Mouse (Mus musculus) adrenal gland, postnatal 4 days (tissue): ENCODE measurements around the gene Cdcp1. TPM values are rescaled to one million over a fixed set of nuclear protein-coding genes. Genes with fewer than 3 reads are reported as not detected.

Experiments
- DNase-seq, 2 experiments: peaks; one replicate each; pipeline ENCODE4 v3.0.0; 2021 to 2022; ENCODE audit warnings: low spot score in 2 of 2, mixed read lengths in 2 of 2
- total RNA-seq, 2 experiments: library from RNA; stranded (reverse); gene quantifications; 2 replicates each; pipeline ENCODE4 v1.2.3; 2021

Gene Cdcp1
- total RNA-seq, 2 experiments from 2014 or later, result 0.73 to 2.6 TPM

DNA sequence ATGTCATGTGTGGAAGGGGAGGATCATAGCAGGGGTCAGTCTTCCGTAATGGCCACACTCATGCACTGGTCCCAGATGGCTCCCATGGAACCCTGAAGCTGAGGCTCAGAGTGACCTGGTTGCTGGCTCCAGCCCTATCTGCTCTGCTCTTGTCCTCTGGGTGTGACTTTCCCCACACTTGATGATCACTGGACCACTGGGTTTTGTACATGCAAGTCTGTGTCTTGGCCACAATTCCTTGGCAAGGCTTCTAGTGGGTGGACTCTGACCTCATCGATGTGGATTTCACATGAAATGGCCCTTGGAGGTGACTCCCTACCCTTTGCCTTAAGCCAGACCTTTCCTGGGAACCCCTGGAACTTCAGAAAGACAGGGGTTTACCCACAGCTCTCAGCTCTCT lies 62.7 kb downstream of the Cdcp1 start:
- no peak for DNase-seq

DNA sequence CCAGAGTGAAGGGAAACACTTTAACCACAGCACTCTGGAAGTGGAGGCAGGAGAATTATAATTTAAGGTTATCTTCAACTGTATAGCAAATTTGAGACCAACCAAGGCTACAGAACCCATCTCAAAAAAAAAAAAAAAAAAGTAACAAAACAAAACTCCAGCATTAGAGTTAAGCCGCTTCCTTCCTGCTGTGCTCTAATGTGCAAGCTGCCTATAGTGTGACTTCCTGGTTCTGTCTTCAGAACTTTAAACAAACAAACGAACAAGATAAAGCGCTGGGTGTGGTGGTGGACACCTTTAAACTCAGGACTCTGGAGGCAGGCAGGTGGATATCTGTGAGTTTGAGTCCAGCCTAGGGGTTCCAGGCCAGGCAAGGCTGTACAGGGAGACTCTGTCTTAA lies 63.8 kb downstream of the Cdcp1 start:
- DNase-seq, result no peak

DNA sequence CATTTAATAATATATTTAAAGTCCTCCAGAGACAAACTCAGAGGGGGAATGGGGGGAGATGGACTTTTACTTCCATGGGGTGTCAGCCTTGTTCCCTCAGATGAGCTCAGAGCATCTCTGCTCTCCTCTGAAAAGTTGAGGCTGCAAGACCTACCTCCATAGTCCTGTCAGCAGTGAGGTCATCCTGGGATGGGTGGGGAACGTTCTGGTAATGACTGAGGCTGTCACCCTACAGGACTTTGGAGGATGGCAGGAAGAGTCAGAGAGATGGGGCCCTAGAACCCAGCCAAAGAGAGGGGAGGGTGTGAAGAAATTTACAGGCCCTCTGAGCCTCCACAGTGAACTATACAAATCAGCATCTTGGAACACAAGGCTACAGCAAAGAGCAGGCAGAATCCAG lies 64.3 kb downstream of the Cdcp1 start:
- DNase-seq, result no peak

DNA sequence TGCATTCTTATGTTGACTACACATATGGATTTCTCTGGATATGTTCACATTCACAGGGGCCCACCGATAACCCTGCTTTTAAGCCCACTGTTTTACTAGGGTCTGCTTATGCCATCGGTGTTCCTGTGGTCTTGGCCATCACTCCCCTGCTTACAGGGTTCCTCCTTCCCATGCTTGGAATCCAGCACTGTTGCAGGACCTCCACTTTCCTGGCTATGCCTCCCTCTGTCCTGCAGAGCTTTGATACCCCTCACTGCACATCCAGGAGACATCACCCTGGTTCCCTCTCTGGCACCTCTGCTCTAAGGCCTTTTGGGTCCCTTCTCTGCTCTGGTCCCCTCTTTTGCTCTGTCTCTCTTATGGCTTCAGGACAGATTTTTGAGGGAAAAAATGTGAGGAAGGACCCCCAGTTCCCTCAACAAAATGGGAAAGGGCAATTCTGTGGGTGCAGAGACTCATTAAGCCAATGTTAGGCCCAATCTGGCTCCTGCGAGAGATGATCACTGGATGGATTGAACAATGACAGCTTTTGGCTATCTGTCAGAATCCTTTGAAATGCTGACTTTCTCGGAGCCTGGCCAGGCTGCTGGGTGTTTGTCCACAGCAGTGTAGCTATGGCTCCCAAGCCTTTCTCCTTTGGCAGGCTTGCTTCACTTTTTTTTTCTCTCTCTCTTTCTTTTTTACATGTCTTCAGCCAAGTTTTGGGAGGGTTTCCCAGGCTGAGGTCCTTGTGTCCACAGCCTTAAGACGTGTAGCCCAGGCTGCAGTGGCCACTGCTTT lies 65.4 kb downstream of the Cdcp1 start, which contains the start of gene Clec3b:
Gene Clec3b, plus strand, starts transcription at position 706 of the 780 bp plus-strand sequence.
- no peak for DNase-seq

DNA sequence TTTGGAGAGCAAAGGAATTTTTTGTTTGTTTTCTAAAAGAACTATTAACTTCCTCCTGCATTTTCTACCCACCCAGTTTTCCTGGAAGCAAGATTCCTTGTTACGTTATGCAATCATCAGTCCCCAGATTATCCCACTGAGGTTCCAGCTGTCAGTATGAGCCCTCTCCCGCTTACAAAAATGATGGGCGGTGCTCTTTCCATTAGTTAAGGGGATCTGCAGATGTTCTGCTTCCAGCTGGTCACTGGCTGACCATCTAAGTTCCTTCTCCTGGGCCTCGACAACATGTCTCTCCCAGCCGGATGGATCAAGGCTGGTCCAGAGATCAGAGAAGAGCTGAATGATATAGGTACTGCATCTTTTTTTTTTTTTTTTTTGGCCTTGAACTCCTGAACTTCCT lies 67.4 kb downstream of the Cdcp1 start:
- no peak for DNase-seq

DNA sequence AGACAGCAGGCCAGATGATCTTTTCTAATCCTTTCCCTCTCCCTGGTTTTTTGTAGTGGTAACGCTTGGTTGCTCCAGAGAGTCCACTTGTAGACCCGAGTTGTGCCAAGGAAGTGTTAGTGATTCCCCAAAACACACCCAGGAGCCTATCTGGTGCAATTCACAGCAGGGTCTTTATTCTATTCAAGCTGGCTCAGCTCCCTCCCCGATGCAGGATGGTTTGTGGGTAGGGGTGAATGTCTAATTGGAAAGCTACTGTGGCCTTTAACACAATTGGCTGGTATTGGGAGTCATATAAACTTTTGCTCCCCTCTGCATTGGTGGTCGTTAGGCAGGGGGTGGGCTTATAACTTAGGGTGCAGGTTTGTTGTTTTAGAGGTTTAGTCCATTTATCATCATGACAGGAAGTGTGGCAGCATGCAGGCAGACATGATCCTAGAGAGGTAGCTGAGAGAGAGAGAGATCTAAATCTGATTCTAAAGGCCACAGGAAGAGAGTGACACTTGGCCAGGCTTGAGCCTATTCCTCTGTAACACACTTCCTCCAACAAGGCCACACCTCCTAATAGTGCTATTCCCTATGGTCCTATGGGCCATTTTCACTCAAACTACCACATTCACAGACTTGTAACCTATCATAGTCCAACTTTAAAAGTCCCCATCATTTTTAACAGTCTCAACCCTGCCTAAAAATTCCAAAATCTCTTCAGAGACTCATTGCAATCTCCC lies 75.8 kb downstream of the Cdcp1 start:
- DNase-seq, result no peak

DNA sequence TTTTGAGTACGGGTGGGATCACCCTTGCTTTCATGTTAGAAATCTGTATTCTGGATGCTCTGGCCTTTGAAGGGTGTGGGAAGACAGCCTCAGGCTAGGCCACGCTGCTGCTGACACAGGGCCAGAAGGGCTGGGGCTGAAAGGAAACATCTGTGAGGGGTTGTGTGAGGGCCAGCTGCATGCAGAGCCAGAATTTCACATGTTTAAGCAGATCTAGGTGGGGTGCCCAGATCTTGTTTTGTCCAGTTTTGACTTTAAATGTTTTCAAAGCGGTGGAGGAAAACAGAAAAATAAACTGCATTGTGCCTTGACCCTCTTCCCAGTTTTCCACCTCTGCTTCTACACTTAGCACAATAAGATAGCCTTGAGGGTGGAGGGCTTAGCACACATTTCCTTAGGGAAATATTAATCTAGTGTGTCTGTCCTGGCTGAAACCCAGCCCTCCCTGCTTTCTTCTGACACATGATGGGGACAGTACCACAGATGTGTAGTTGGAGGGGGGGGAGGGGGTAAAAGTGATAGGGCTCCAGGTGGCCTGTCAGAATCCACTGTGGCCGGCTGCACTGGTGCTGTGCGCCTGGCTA lies 76.9 kb downstream of the Cdcp1 start:
- no peak for DNase-seq

DNA sequence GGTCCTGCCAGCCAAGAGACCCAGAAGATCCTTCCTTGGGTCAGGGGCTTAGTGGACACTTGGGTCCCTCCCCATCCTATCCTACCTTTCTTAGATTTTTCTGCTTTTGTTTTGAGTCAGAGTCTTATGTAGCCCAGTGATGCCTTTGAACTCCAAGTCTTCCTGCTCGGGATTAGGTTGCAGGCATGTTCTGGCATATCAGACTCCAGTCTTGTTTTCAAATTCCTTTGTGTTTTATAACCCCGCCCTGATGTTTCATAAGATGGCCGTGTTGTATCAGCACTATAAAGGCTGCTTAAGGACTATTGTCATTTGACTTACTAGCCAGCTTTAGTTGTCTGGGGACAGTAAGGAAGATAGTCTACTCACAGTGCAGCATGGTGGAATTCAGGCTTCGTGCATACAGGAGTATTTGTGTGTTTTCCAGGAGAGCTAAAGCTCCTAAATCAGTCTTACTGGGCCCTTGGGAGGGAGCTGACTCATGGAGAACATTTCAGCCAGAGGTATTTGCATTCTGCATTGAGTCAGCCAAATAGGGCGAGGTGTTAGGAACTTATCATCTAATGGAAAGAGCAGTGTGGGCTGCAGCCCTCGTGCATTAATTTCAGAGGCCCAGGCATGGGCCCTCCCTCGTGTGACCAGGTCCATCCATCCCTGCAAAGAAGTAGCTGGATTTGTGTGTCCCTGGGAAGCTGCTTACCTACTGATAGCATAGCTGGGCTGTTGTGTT lies 78.7 kb downstream of the Cdcp1 start:
- DNase-seq, result no peak

DNA sequence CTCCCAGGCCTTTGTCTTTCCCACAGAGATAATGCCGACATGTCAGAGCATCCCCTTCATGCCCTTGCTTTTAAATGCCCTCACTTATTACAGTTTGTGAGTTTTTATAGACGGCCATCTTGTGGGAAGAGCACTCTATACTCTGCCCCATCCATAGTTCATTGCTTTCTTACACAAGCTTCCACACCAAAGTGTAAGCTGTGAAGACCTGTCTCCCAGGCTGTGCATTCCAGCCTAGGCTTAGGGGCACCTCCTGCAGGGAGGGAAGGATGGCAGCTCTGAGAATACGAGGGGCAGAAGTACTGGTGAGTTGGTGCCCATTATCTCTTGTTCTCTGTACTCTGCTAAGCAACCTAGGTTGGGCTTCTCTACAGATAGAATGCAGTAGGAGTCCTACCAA lies 82.8 kb downstream of the Cdcp1 start:
- no peak for DNase-seq

DNA sequence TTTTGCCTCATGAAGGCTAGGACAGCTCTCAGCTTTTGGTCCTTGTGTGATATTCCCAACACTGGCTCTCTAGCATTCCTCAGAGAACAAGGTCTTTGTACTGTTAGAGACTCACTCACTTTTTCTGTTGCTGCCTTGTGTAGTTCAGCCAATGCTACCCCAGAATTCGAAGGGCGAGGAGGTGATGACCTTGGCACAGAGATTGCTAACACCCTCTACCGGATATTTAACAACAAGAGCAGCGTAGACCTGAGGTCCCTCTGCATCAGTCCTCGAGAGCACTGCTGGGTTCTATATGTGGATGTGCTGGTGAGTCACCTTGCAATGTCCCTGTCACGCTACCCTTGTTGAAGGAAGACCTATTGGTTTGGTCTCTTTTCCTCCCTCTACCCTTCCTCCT lies 88.2 kb downstream of the Cdcp1 start:
- DNase-seq, result no peak

DNA sequence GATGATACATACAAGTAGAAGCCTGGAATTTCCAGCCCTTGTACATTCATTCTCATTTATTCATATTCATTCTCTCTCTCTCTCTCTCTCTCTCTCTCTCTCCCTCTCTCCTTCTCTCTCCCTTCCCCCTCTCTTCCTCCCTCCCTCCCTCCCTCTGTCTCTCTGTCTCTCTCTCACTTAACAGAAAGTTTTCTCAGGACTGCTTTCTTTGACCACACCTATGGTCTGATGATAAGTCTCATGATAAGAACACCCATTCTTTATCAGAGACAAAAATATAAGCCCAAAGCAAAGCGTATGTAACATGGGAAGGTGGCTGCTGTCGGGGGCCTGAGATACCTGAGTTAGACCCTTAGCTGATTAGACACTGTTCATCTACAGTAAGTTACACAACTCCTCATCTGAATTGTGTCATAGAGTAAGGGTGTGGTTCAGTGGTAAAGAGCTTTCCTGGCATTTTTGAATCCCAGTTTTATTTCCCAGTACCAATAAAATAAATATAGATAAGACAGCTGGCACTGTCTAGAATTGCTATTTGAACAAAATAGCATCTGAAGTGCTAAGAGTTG lies 91.3 kb downstream of the Cdcp1 start:
- DNase-seq, result no peak

DNA sequence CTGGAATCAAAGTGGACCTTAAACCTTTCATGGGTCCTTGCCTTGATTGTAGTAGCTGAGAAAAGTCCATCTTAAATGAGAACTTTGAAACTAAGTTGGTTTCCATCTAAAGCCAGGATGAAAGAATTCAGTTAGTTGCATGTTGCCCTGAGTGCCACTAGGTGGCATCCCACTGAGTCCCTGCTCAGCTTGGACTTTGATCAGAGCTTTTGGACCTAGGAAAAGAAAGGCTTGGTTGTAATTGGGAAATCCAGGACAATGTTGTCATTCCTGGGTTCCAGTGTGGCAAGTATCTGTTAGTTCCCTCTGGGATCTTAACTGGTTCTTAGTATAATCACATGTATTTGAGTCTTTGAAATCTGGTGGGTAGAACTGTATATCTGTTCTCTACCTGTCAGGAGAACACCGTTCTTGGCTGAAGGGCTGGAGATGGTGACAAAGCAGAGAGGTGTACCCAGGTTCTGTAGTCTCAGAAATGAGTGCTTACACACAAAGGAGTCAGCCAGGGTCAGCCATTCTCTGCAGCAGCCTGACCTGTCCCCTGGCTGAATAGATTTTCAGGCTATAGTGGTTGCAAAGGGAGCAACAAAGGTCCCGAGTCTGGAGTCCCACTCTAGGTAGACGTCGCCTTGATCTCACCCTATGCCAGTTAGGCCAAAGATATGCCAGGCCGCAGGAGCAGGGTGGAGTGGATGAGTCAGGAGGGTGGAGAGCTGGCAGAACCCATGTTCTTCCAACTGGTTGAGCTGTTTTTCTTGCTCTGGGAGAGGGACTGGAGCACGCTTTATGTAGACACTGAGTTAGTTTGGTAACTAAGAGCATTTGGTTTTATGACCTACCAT lies 92.0 kb downstream of the Cdcp1 start:
- DNase-seq, result no peak

DNA sequence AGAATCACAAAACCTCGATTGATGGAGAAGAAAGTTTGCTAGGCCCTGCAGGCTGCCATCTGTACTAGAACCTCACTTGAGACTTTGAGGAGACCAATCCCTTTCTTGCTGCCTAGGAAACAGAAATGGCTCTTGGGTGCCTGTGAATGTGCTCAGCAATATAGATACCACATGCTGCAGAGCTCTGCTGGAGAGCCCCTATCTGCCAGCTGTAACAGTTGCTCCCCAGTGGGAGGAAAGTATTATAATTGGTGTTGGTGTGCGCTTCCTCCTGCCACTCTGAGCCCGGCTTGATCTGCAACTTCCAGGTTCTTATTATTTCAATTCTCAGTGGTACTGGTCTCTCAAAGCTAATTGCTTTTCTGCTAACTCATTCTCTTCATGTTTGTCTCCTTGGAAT lies 92.8 kb downstream of the Cdcp1 start:
- DNase-seq, result no peak

Other genes starting within 250 kb of the Cdcp1 start
- gene Tmem42, start 194.7 kb downstream of the Cdcp1 start, total RNA-seq, result 10 to 100 TPM; 24.5 to 29.4 TPM
- gene Tgm4, start 181.3 kb downstream of the Cdcp1 start, total RNA-seq, result 1 to 10 TPM; 1.3 to 1.4 TPM
- gene Zdhhc3, start 102.8 kb downstream of the Cdcp1 start, total RNA-seq, result 10 to 100 TPM; 77.9 to 81.1 TPM
- gene Exosc7, start 102.8 kb downstream of the Cdcp1 start, total RNA-seq, result 10 to 100 TPM; 55.3 to 60.2 TPM
- 10 to 100 TPM; 37.2 to 44.0 TPM for gene Clec3b, start 65.1 kb downstream of the Cdcp1 start, total RNA-seq
- 10 to 100 TPM; 25.0 to 25.7 TPM for gene Tmem158, start 44.7 kb upstream of the Cdcp1 start, total RNA-seq
- 10 to 100 TPM; 74.0 to 84.9 TPM for gene Lars2, start 150.9 kb upstream of the Cdcp1 start, total RNA-seq